Mouse (Mus musculus): ENCODE results near the gene Spin1. TPM values are rescaled to one million over a fixed set of nuclear protein-coding genes. Genes with fewer than 3 reads are reported as not detected.

The Spin1 gene
- 32.7 and 35.0 TPM in 2 replicates for polyA plus RNA-seq (2015; fragmentation: Nextera tagmentation; extraction: Ambion mirVana)

- H3K4me3 ChIP-seq (ENCODE audit: low read depth, low read length) = peak within 1 kb of the TSS; percentile 91
- H3K36me3 ChIP-seq (ENCODE audit: control insufficient read depth, insufficient read depth) = no peaks in the 10 kb centered on the region
- under 1% methylated on average over 74 of the region's 85 CpGs for WGBS
- no peaks in the 10 kb centered on the region; the same call in 1 of the 2 replicates for H3K4me1 ChIP-seq (replicated peaks; ENCODE audit: control insufficient read depth, insufficient read depth, low read length)
- H3K9me3 ChIP-seq (ENCODE audit: control insufficient read depth) = no peaks in the 10 kb centered on the region
- H3K4me2 ChIP-seq (replicated peaks; ENCODE audit: low read depth) = peak within 1 kb of the TSS; percentile 93
- H3K27ac ChIP-seq (ENCODE audit: low read depth, low read length) = peak within 1 kb of the TSS; percentile 99
- H3K27me3 ChIP-seq (replicated peaks; ENCODE audit: control insufficient read depth, insufficient read depth, low read length) = no peaks in the 10 kb centered on the region
- H3K9ac ChIP-seq (ENCODE audit: low read depth, low read length) = peak within 1 kb of the TSS; percentile 97
- ATAC-seq = peak; percentile 90
- TF ChIP-seq CTCF (IDR thresholded peaks at IDR 0.05; ENCODE audit: low read depth) = no peak; the same call in 1 of the 2 replicates
Measured at GRCm38 (mm10) chr13:51100233-51101015, at the start of gene Spin1. Gene Spin1 (plus strand): TSS chr13:51100880.

- H3K9ac ChIP-seq (ENCODE audit: low read depth, low read length) = no peak overlapping the region
- no peaks in the 10 kb centered on the region for H3K9me3 ChIP-seq (ENCODE audit: control insufficient read depth)
- ATAC-seq = no peak
- H3K4me1 ChIP-seq (replicated peaks; ENCODE audit: control insufficient read depth, insufficient read depth, low read length) = no peaks in the 10 kb centered on the region
- TF ChIP-seq CTCF (IDR thresholded peaks at IDR 0.05; ENCODE audit: low read depth) = no peak
- H3K27me3 ChIP-seq (replicated peaks; ENCODE audit: control insufficient read depth, insufficient read depth, low read length) = no peaks in the 10 kb centered on the region
- no peaks in the 10 kb centered on the region for H3K36me3 ChIP-seq (ENCODE audit: control insufficient read depth, insufficient read depth)
- no peak overlapping the region for H3K27ac ChIP-seq (ENCODE audit: low read depth, low read length)
- 85% methylated on average over 4 of the region's 4 CpGs for WGBS
- H3K4me2 ChIP-seq (replicated peaks; ENCODE audit: low read depth) = no peak overlapping the region
- H3K4me3 ChIP-seq (ENCODE audit: low read depth, low read length) = no peak overlapping the region
Measured at GRCm38 (mm10) chr13:51051016-51051415, 49.7 kb upstream of the Spin1 start.

GRCm38 (mm10) chr13:51052408-51052807 is 48.3 kb upstream of the Spin1 start:
- WGBS = 77% methylated on average over 3 of the region's 3 CpGs
- Histone ChIP-seq H3K9ac (ENCODE audit: low read depth, low read length) (no peak overlapping the region), H3K27ac (ENCODE audit: low read depth, low read length) (no peak overlapping the region), H3K9me3 (ENCODE audit: control insufficient read depth) (no peaks in the 10 kb centered on the region), H3K4me1 (replicated peaks; ENCODE audit: control insufficient read depth, insufficient read depth, low read length) (no peaks in the 10 kb centered on the region), H3K36me3 (ENCODE audit: control insufficient read depth, insufficient read depth) (no peaks in the 10 kb centered on the region), H3K27me3 (replicated peaks; ENCODE audit: control insufficient read depth, insufficient read depth, low read length) (no peaks in the 10 kb centered on the region), H3K4me2 (replicated peaks; ENCODE audit: low read depth) (no peak overlapping the region), H3K4me3 (ENCODE audit: low read depth, low read length) (no peak overlapping the region)
- TF ChIP-seq CTCF (IDR thresholded peaks at IDR 0.05; ENCODE audit: low read depth) = no peak
- no peak for ATAC-seq

- no peak for TF ChIP-seq CTCF (IDR thresholded peaks at IDR 0.05; ENCODE audit: low read depth)
- H3K4me1 ChIP-seq (replicated peaks; ENCODE audit: control insufficient read depth, insufficient read depth, low read length) = no peaks in the 10 kb centered on the region
- no peaks in the 10 kb centered on the region for H3K36me3 ChIP-seq (ENCODE audit: control insufficient read depth, insufficient read depth)
- H3K27ac ChIP-seq (ENCODE audit: low read depth, low read length) = no peak overlapping the region
- H3K9ac ChIP-seq (ENCODE audit: low read depth, low read length) = no peak overlapping the region
- no peak for ATAC-seq
- no peak overlapping the region for H3K4me2 ChIP-seq (replicated peaks; ENCODE audit: low read depth)
- H3K9me3 ChIP-seq (ENCODE audit: control insufficient read depth) = no peaks in the 10 kb centered on the region
- WGBS = 42% methylated on average over 6 of the region's 6 CpGs
- H3K4me3 ChIP-seq (ENCODE audit: low read depth, low read length) = no peak overlapping the region
- H3K27me3 ChIP-seq (replicated peaks; ENCODE audit: control insufficient read depth, insufficient read depth, low read length) = no peaks in the 10 kb centered on the region
Measured at GRCm38 (mm10) chr13:51063024-51063423, 37.7 kb upstream of the Spin1 start.

- H3K27me3 ChIP-seq (replicated peaks; ENCODE audit: control insufficient read depth, insufficient read depth, low read length) = no peaks in the 10 kb centered on the region
- H3K9me3 ChIP-seq (ENCODE audit: control insufficient read depth) = no peaks in the 10 kb centered on the region
- ATAC-seq = no peak
- no peaks in the 10 kb centered on the region for H3K4me1 ChIP-seq (replicated peaks; ENCODE audit: control insufficient read depth, insufficient read depth, low read length)
- H3K4me2 ChIP-seq (replicated peaks; ENCODE audit: low read depth) = no peak overlapping the region
- no peak overlapping the region for H3K9ac ChIP-seq (ENCODE audit: low read depth, low read length)
- no peak overlapping the region for H3K4me3 ChIP-seq (ENCODE audit: low read depth, low read length)
- TF ChIP-seq CTCF (IDR thresholded peaks at IDR 0.05; ENCODE audit: low read depth) = no peak
- no peak overlapping the region for H3K27ac ChIP-seq (ENCODE audit: low read depth, low read length)
- H3K36me3 ChIP-seq (ENCODE audit: control insufficient read depth, insufficient read depth) = no peaks in the 10 kb centered on the region
- 89% methylated on average over 1 of the region's 1 CpGs for WGBS
Measured at GRCm38 (mm10) chr13:51063721-51064120, 37.0 kb upstream of the Spin1 start.

GRCm38 (mm10) chr13:51064429-51064828 is 36.3 kb upstream of the Spin1 start:
- TF ChIP-seq CTCF (IDR thresholded peaks at IDR 0.05; ENCODE audit: low read depth) = no peak
- ATAC-seq = no peak
- Histone ChIP-seq H3K9me3 (ENCODE audit: control insufficient read depth) (no peaks in the 10 kb centered on the region), H3K4me2 (replicated peaks; ENCODE audit: low read depth) (no peak overlapping the region), H3K36me3 (ENCODE audit: control insufficient read depth, insufficient read depth) (no peaks in the 10 kb centered on the region), H3K4me1 (replicated peaks; ENCODE audit: control insufficient read depth, insufficient read depth, low read length) (no peaks in the 10 kb centered on the region), H3K4me3 (ENCODE audit: low read depth, low read length) (no peak overlapping the region), H3K9ac (ENCODE audit: low read depth, low read length) (no peak overlapping the region), H3K27ac (ENCODE audit: low read depth, low read length) (no peak overlapping the region), H3K27me3 (replicated peaks; ENCODE audit: control insufficient read depth, insufficient read depth, low read length) (no peaks in the 10 kb centered on the region)
- 84% methylated on average over 3 of the region's 3 CpGs for WGBS

Data from intestine, postnatal 0 days (tissue).